10 mouse cellular contexts compared by ENCODE assay signal in the genomic region with DNA sequence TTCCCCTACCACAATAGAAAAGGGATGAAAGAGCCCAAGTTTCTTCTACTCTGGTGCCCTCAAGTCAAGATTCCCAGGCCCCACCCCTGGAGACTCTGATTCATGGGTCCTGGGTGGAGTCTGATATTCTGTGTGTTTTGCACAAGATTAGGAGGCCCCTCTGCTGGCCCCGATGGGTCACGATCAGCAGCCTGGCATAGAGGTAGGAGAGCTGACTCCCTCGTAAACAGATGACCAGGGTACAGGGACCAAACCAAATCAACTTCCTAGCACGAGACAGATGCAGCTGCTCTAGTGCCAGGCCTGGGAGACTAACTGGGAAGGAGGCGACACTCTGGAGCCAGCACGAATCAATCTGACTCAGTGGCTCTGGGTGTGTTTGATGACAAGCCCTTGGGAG. TPM values are rescaled to one million over a fixed set of nuclear protein-coding genes. Genes with fewer than 3 reads are reported as not detected.
DNase-seq lines count a peak whose midpoint lies in the region; ATAC-seq and TF ChIP-seq lines count a peak whose summit lies in the region.
"Had no signal": no experiment of that assay in that cellular context is flagged by ENCODE, and none has a peak within 500 bp of the region (broad histone marks: within the 10 kb centered on the region; RNA-seq: fewer than 3 reads in every experiment).

No protein-coding gene starts in this region.

- peak overlapping the region; percentile 85 for H3K27ac ChIP-seq in heart, embryonic 11.5 days (ENCODE audit: low read depth, low read length)
- peak overlapping the region; percentile 94 for H3K27ac ChIP-seq in lung, embryonic 14.5 days (ENCODE audit: low read depth)
- peak overlapping the region; percentile 81 for H3K27ac ChIP-seq in embryonic facial prominence, embryonic 15.5 days (replicated peaks)
- H3K27ac ChIP-seq: macrophage; neural tube, embryonic 12.5 days had no signal

- H3K4me2 ChIP-seq in heart, embryonic 11.5 days = peak overlapping the region; percentile 23; the same call in 1 of the 2 replicates
- no peak overlapping the region; the same call in 1 of the 2 replicates for H3K4me2 ChIP-seq in lung, embryonic 14.5 days
- H3K4me2 ChIP-seq in embryonic facial prominence, embryonic 15.5 days (replicated peaks) = no peak overlapping the region
- H3K4me2 ChIP-seq: neural tube, embryonic 12.5 days had no signal

- intact Hi-C loops in heart, postnatal 10 days (cut with DNase I) = no loop called here

- H3K4me3 ChIP-seq in heart, embryonic 11.5 days (ENCODE audit: low read depth, low read length) = no peak overlapping the region
- no peak overlapping the region for H3K4me3 ChIP-seq in lung, embryonic 14.5 days (ENCODE audit: low read depth, low read length)
- no peak overlapping the region for H3K4me3 ChIP-seq in embryonic facial prominence, embryonic 15.5 days (replicated peaks)
- H3K4me3 ChIP-seq: neural tube, embryonic 12.5 days had no signal

- ATAC-seq in heart, embryonic 11.5 days (replicated peaks; ENCODE audit: insufficient number of reproducible peaks, low FRiP score, low TSS enrichment) = no peak
- ATAC-seq in lung, embryonic 14.5 days (ENCODE audit: insufficient read depth) = no peak
- ATAC-seq in embryonic facial prominence, embryonic 15.5 days (ENCODE audit: insufficient number of reproducible peaks, low FRiP score, low TSS enrichment, low read depth) = no peak
- peak; percentile 37; the same call in 1 of the 2 replicates for ATAC-seq in megakaryocyte-erythroid progenitor cell, adult 5-6 weeks (replicated peaks; ENCODE audit: low FRiP score, low TSS enrichment, poor library complexity, severe bottlenecking)

- H3K27me3 ChIP-seq in heart, embryonic 11.5 days (ENCODE audit: control insufficient read depth, insufficient read depth, low read length) = no peaks in the 10 kb centered on the region
- no peaks in the 10 kb centered on the region for H3K27me3 ChIP-seq in lung, embryonic 14.5 days (ENCODE audit: insufficient read depth, low read length)
- no peaks in the 10 kb centered on the region for H3K27me3 ChIP-seq in embryonic facial prominence, embryonic 15.5 days
- H3K27me3 ChIP-seq: neural tube, embryonic 12.5 days had no signal

- H3K4me1 ChIP-seq in heart, embryonic 11.5 days (ENCODE audit: control insufficient read depth, insufficient read depth, low read length) = peaks cover 93% of the 10 kb centered on the region
- peaks cover 71% of the 10 kb centered on the region for H3K4me1 ChIP-seq in lung, embryonic 14.5 days (ENCODE audit: insufficient read depth)
- H3K4me1 ChIP-seq in embryonic facial prominence, embryonic 15.5 days = peaks cover 92% of the 10 kb centered on the region

- H3K9me3 ChIP-seq in heart, embryonic 11.5 days (replicated peaks; ENCODE audit: control insufficient read depth, low read length) = no peaks in the 10 kb centered on the region
- no peaks in the 10 kb centered on the region for H3K9me3 ChIP-seq in lung, embryonic 14.5 days (ENCODE audit: low read depth, low read length)
- no peaks in the 10 kb centered on the region for H3K9me3 ChIP-seq in embryonic facial prominence, embryonic 15.5 days (replicated peaks)
- H3K9me3 ChIP-seq: neural tube, embryonic 12.5 days had no signal

- no peak overlapping the region; the same call in 1 of the 2 replicates for H3K9ac ChIP-seq in heart, embryonic 11.5 days (ENCODE audit: low read depth, low read length)
- H3K9ac ChIP-seq in lung, embryonic 14.5 days = no peak overlapping the region
- no peak overlapping the region for H3K9ac ChIP-seq in embryonic facial prominence, embryonic 15.5 days
- H3K9ac ChIP-seq: neural tube, embryonic 12.5 days had no signal

- DNase-seq in heart, postnatal 10 days = no peak
- no peak for DNase-seq in lung, embryonic 14.5 days
- DNase-seq in lung, adult 18-20 months = no peak
- no peak for DNase-seq in cerebellum, postnatal 4 days (ENCODE audit: low spot score in 2 of 2)
- DNase-seq in layer of hippocampus, adult 9-11 months = no peak

- WGBS in heart, embryonic 11.5 days (ENCODE audit: insufficient replicate concordance) = 59% methylated on average over 6 of the region's 6 CpGs
- 55% methylated on average over 6 of the region's 6 CpGs for WGBS in lung, embryonic 14.5 days
- WGBS in embryonic facial prominence, embryonic 15.5 days = 63% methylated on average over 6 of the region's 6 CpGs

- no peak for TF ChIP-seq CTCF in lung, embryonic 14.5 days (IDR thresholded peaks at IDR 0.05; ENCODE audit: low read depth)

- H3K36me3 ChIP-seq in heart, embryonic 11.5 days (ENCODE audit: control insufficient read depth, insufficient read depth, low read length) = 0 out of 2 replicates have a peak, but pooled peaks cover 2% of the 10 kb centered on the region
- peaks cover 14% of the 10 kb centered on the region for H3K36me3 ChIP-seq in lung, embryonic 14.5 days (ENCODE audit: insufficient read depth)
- H3K36me3 ChIP-seq in embryonic facial prominence, embryonic 15.5 days = no peaks in the 10 kb centered on the region
- H3K36me3 ChIP-seq: neural tube, embryonic 12.5 days had no signal

RNA-seq across cellular contexts. Expression of gene Smad6, which starts 51.0 kb away (rescaled TPM):
- polyA plus RNA-seq in heart, embryonic 11.5 days (2014; fragmentation: Nextera tagmentation; extraction: Ambion mirVana) = 30.5 and 31.6 TPM in 2 replicates
- total RNA-seq in heart, postnatal 10 days (2021) = 10 to 100 TPM; 16.1 to 19.4 TPM
- 13.6 and 15.3 TPM in 2 replicates for polyA plus RNA-seq in lung, embryonic 14.5 days (2014; fragmentation: Nextera tagmentation; extraction: Ambion mirVana)
- 12.8 and 15.5 TPM in 2 replicates for polyA plus RNA-seq in embryonic facial prominence, embryonic 15.5 days (2015; fragmentation: Nextera tagmentation; extraction: Ambion mirVana)
- not detected in 2 replicates for total RNA-seq in megakaryocyte-erythroid progenitor cell, adult 5-6 weeks (2014; fragmentation: Nextera tagmentation)
- 0.88 and 1.1 TPM in 2 replicates for total RNA-seq in megakaryocyte-erythroid progenitor cell, adult 5-6 weeks (2017)
